In the genomic region with DNA sequence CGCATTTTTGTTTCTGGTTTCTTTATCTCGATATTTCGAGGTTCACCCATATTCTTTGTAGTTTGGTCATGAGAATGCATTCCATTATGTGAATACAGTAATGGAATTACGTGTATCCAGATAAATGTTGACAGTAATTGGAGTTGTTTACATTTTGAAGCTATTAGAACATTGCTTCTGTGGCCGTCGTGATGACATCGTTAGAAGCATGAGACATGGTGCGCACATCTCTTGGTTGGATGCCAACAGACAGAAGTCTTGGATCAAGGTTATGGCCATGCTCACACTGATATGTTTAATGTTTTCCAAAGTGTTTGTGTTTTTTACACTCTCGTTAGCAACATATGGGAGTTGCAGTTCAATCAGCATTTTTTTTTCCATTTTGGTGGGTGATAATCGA, we compare ENCODE assay signal across 14 mouse cellular contexts.
"Had no signal": no experiment of that assay in that cellular context is flagged by ENCODE, and none has a peak within 500 bp of the region (broad histone marks: within the 10 kb centered on the region; RNA-seq: fewer than 3 reads in every experiment).

No protein-coding gene starts in this region.

- ATAC-seq: inflammation-experienced regulatory T-cells, adult 6 months had no signal

- DNase-seq: kidney, adult 18-20 months; kidney, postnatal 10 days; kidney, postnatal 4 days; left cerebral cortex, postnatal 4 days; midbrain, embryonic 14.5 days; right cerebral cortex, adult 18-20 months; thymus, postnatal 36 days had no signal

- H3K27me3 ChIP-seq: limb, embryonic 13.5 days; neural tube, embryonic 15.5 days had no signal

- H3K9ac ChIP-seq: limb, embryonic 13.5 days; liver, embryonic 14.5 days; neural tube, embryonic 15.5 days had no signal

- H3K27ac ChIP-seq: layer of hippocampus, adult 2 months; limb, embryonic 13.5 days; liver, embryonic 14.5 days; midbrain, embryonic 10.5 days; neural tube, embryonic 15.5 days had no signal

- H3K9me3 ChIP-seq: limb, embryonic 13.5 days; midbrain, embryonic 10.5 days; neural tube, embryonic 15.5 days had no signal

- H3K4me2 ChIP-seq: limb, embryonic 13.5 days; neural tube, embryonic 15.5 days had no signal

- H3K4me3 ChIP-seq: layer of hippocampus, adult 2 months; limb, embryonic 13.5 days; midbrain, embryonic 10.5 days; myocyte; neural tube, embryonic 15.5 days had no signal
